Mouse (Mus musculus) spleen, adult 12 weeks (tissue): ENCODE measurements around the gene Ctrc.

Source experiments
- DNase-seq: peaks from one replicate; pipeline ENCODE4 v3.0.0; 2022; ENCODE audit warnings: low spot score

Gene Ctrc

DNA sequence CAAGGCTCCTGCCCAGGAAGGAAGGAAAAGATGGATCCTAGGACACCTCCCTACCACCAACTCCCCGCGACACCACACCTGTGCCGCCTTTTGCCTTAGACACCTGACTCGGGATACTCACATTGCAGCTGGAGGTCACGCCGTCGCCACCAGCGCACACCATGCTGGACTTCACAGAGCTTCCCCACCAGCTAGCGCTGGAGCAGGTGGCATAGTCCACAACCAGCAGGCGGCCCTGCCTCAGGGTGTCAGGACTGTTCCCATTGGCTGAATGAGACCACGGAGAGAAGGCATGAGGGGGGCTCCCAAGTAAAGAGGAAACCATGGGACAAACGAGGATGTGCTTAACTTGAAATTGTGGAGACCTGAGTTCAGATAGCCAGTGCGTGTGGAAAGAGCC lies 27.3 kb downstream of the Ctrc start:
- DNase-seq, result no peak

DNA sequence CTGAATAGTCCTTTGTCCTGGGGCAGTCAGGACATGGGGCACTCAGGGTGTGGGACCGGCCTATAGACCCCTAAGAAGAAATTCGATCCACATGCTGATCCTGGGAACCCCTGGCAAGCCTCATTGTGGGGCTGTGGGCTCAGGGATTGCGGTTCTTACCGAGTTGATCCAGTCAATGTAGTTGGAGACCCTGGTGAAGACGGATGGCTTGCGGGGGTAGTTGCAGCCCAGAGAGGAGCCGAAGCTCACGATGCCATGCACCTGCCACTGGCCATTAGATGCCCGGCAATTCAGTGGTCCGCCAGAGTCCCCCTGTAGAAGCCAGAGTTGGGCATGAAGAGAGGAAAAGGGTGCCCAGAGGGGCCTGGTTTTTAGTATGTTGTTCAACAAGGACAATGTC lies 28.5 kb downstream of the Ctrc start:
- DNase-seq, result no peak

DNA sequence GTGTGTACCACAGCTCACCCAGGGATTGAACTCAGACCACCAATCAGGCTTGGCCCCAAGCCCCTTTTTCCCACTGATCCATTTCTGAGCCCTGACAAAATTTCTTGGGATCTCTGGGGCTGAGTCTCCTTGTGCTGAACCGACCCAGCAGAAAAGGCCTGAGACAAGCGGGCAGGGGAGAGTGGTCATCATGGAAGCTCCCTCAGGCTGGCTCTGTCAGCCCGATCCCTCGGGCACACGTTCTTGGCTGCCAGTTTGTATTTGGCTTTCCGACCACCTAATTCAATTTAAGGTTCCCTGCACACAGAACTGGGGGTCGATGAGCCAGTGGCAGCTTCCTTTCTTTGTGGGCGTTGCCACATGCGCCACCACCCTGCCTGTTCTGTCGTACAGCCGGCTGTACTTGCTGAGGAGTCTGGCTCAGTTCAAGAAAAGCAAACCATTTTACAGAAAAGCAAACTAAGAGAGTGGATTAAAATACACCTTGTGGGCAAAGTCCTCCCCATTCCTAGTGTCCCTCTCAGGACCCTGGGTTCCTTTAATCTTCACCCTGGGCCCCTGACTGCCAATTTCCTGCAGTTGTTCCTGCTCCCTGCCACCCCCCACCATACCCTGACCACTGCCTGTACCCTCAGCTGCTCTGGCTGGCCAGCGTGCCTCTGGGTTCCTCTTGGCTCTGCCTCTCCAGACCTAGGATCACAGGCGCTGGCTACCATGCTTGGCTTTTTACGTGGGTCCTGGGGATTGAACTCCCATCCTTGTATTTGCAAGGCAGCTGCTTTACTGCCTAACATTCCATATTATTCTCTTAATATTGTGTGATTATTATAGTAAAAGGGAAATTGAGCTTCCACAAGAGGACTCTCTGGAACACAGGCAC lies 29.1 kb downstream of the Ctrc start:
- DNase-seq, result no peak

DNA sequence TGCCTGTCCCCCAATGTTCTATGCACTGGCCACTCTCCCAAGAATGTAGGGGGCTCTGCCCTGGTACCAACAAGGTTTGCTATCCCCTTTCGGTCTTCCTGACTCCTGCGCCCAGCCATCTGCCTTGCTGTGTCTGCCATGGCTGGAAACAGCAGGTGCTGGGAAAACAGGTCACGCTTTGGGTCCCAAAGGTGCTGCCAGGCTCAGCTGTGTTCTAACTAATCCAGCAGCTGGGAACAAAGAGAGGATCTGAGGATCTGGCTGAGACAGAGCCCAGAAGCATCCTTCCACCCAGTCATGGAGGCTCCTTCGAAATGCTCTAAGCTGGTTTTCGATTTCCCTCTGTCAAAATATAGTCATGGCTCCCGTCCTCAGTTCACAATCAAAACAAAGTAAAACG lies 29.9 kb downstream of the Ctrc start:
- no peak for DNase-seq

DNA sequence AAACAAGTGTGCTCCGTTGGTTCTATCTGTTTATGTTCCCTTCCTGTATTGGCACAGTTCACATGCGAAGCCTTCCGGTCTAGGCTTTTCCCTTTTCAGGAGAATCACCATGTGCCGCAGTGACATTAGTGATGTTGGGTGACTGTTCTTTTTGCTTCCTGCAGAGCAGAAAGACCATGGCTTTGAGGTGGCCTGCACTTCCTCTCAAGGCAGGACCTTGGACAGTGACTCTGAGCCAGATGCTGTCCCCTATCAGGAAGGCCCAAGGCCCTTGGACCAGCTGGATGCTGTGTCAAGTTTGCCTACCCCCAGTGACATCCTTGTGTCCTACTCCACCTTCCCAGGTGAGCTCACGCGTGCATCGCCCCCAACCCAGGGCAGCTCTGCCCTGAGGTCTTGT lies 34.8 kb downstream of the Ctrc start:
- no peak for DNase-seq

DNA sequence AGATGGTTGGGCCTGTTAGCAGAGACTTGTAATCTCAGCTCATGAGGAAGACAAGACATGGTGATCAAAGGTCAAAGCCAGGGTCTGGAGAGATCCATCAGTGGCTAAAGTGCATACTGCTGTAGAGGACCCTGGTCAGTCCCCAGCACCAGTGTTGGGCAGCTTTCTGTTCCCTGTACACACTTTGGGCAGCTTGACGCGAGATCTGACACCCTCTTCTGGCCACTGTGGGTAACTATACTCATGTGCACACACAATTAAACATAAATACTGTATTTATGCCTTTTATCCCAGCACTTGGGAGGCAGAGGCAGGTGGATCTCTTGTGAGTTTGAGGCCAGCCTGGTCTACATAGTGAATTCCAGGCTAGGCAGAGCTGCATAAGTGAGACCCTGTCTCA lies 35.2 kb downstream of the Ctrc start:
- no peak for DNase-seq

DNA sequence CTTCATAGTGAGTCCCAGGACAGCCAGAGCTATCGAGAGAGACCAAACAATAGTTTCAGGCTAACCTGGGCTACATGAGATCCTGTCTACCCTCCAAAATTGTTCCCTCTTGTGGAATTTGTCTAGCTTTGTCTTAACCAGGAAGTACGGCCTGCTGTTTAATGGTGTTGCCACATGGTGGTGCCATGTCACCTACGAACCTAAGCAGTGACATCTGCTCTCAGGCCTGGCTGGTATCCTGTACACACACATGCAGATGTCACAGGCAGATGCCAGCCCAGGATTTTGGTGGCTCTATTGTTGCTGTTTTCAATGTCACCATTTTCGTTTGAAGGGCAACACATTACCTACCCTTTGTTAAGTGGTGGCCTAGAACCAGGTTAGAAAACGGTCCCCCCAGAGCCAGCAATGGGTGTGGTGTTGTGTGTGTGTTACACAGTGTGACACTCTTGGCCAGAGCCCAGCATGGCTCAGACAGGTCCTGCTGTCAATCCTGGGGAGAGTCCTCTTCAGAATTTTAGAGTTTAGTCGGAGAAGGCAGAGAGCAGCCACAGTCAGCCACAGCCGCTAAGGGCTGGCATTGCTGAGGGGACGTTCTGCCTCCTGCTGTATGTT lies 36.2 kb downstream of the Ctrc start:
- no peak for DNase-seq

DNA sequence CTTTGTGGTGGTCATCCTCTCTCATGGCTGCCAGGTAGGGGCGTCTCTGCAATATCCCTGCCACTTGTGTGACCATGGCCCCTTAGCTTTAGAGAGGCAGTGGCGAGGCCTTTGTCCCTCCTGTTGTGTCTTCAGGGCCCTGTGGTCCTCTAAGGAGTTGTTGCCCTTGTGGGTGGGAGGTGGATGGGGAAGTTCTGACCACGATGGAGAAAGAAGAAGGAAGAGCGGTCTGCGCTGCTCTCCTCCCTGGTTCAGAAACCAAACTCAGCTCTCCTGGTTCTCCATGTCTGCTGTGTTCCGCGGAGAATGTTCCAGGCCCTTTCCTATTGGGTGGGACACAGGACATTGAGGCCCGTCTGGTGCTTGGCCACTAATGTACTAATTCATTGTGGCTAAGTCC lies 40.3 kb downstream of the Ctrc start:
- DNase-seq, result no peak

DNA sequence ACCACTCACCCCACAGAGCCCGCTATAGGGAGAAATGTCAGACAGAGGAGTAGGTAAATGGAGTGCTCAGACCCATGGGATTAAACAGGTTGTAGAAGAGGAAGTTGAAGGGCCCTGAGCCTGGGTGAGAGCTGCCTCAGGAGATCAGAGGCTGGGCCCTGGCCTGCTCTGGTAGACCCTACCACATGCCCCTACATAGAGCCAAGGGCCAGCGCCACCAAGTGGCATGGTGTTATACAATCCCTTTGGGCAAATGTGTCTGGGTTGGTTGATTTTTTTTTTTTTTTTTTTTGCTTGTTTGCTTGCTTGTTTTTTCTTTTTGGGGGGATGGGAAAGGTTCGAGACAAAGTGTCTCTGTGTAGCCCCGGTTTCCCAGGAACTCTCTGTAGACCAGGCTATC lies 42.1 kb downstream of the Ctrc start:
- DNase-seq, result no peak

DNA sequence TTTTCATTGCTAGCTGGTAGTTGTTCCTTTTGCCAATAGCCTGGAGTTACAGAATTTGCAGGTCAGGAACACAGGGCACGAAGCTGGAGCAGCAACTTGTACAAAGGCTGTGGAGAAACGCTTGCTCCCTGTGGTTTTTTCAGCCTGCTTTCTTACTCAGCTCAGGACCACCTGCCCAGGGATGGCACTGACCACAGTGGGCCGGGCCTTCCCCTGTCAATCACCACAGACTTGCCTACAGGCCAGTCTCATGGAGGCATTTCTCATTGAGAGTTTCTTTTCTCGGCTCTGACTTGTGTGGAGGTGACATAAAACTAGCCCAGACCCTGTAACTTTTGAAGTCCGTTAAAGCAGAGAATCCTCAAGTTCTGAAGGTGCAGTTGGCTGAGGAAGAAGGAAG lies 48.6 kb downstream of the Ctrc start:
- no peak for DNase-seq

DNA sequence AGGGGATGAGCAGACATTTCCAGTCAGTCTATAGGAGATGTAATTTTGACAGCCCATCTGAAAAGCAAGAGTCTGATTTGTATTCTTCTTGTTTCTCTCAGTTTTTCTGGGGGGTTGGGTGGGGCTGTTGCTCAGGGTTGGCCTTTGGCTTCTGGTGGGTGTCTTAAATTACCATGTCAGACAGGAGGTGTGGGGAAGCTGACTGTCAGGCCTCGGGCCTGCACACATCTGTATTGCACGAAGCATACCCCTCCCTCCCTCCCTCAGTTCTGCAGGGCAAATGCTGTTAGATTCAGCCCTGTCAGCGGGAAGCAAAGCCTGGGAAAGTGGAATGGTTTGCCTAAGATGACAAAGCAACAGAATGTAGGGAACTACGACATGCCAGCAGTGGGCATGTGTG lies 49.2 kb downstream of the Ctrc start:
- no peak for DNase-seq

DNA sequence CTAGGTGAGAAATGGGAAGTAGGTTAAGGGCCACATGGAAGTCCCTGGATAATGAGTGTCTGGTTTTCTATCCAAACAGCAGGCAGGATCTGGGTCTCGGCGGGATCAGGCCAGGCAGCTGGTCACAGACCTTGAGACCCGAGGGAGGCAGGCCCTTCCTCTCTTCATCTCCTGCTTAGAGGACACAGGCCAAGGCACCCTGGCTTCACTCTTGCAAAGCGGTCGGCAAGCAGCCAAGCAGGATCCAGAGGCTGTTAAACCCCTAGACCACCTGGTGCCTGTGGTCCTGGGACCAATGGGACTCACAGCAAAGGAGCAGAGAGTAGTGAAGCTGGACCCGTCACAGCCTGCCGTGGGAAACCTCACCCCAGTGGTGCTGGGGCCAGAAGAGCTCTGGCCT lies 49.8 kb downstream of the Ctrc start:
- no peak for DNase-seq

DNA sequence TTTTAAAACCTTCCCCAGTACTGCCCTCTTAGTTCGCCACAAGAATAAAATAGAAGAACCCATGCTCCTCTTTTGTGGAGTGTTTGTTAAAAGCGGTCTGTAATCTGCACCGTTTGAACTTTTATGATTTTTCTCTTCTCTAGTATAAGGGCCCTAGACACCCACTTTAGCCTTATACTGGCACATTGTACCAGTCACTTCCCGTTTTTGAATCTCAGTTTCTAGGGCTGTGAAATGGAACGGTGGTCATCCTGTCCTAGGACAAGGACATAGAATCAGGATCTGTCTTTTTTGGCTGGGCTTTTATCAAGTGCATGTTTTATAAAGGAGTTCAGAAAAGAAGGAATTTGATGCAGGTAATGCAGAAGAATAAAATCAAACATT lies 52.0 kb downstream of the Ctrc start:
- no peak for DNase-seq

DNA sequence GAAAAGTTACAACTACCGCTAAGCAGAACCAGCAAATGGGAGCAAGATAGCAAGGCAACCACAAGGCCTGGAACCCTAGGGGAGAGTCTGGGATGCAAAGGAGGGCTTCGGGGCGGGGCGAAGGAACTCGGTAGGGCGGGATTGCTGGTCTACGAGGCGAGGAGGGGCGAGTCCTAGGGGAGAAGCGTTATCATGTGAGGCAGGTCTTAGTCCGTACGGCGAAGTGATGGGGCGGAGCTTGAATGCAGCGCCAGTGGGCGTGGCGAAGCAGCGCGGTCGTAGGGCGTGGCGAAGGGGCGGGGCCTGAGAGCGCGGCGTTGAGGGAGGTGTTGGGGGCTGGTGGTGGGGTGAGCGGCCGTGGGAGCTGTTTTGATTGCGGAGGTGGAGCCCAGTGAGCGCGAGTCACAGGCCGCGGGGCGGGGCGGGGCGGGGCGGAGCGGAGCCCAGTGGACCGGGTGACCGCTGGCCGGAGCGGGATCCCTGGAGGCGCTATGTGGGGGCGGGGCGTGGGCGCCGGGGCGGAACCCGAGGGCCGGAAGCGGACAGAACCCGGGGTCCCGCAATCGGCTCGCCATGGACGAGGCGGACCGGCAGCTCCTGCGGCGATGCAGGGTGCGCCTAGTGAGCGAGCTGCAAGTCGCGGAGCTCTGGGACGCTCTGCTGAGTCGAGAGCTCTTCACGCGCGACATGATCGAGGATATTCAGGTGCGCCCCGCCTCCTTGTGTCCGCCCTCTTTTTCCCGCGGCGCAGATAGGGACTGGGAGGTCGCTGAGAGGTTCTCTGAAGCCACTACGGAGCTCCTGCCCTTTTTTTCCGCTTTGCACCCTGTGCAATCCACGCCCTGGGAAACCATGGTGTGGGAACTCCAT lies 52.6 kb downstream of the Ctrc start, which contains the start of gene Casp9:
TSS of gene Casp9 (plus strand) at position 331 of the 870 bp plus-strand sequence.
- peak; percentile 98 for DNase-seq

DNA sequence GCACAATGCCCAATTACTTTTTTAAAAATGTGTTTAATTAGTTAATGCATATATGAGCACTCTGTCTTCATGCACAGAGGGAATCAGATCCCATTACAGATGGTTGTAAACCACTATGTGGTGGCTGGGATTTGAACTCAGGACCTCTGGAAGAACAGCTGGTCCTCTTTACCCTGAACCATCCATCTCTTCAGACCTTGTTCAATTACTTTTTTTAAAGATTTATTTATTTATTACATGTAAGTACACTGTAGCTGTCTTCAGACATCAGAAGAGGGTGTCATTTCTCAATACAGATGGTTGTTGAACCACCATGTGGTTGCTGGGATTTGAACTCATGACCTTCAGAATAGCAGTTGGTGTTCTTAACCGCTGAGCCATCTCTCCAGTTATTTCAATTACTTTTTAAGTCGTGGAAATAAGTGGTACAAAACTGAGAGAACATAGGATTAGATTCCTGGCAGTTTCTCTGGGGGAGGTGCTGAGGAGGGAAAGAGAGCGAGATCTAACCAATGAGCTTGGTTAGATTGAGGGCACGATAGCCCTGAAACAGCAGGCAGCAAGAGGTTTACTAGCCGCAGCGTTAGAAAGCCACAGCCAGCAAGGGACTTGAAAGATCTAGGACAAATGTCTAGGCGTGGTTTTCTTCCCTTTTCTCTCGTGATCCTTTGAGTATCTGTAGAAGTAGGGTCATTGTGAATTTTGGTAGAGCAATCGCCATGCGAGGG lies 53.4 kb downstream of the Ctrc start:
- DNase-seq, result no peak

DNA sequence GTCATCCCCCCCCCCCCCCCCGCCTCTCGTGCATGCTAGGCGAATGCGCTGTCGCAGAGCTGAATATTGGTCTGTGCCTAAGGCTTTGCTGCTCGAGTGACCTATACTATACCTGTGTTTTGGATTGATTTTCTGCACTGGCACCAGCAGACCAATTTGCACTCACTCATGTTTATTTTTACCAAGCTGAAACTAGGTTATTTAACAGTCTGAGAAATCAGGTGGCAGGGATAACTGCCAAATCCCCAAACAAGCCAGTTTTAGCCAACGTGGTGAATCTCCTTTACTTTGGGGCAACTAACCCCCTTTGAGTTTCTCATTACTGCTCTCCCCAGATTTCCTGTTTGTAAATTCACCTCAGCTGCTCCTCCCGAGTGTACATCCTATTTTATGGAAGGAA lies 54.2 kb downstream of the Ctrc start:
- no peak for DNase-seq

DNA sequence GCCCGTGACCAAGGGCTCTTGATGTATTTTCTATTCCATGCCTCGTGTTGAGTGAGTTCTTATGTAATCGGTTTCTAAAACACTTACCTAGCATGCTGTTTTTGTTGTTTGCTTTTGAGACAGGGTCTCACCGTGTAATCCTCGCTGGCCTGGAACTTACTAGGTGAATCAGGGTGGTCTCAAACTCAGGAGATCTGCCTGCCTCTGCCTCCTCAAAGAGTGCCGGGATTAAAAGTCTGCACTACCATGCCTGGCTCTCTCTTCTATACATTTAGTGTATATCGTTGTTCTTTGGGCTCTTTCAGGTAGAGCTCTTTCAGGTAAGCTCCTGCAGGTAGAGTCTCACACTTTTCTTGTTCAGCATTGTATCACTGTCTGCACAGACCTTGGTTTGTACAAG lies 54.7 kb downstream of the Ctrc start:
- no peak for DNase-seq

DNA sequence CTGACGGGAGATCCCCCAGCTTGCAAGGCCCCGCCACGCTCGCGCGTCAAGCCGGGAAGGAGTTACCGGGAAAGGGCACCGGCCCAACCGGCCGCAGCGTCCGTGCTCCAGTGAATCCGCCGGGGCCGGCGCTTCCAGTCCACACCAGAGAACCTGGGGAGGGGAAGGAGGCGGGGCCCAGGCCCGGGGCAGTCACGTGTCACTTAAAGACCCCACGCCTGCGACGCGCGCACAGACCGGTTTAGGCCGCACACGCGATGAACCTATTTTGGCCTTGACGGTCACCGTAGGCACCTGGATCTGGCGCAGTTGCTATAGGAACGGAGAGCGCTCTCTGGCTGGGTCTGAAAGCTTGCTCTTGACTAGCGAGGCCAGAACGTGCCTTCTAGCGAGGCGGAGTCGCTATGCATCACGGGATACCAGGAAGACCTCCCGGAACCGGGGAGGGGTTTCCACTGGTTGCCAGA lies 55.6 kb downstream of the Ctrc start, which contains the start of gene Dnajc16:
TSS of gene Dnajc16 (minus strand) at position 408 of the 467 bp plus-strand sequence.
- DNase-seq, result peak; percentile 91

DNA sequence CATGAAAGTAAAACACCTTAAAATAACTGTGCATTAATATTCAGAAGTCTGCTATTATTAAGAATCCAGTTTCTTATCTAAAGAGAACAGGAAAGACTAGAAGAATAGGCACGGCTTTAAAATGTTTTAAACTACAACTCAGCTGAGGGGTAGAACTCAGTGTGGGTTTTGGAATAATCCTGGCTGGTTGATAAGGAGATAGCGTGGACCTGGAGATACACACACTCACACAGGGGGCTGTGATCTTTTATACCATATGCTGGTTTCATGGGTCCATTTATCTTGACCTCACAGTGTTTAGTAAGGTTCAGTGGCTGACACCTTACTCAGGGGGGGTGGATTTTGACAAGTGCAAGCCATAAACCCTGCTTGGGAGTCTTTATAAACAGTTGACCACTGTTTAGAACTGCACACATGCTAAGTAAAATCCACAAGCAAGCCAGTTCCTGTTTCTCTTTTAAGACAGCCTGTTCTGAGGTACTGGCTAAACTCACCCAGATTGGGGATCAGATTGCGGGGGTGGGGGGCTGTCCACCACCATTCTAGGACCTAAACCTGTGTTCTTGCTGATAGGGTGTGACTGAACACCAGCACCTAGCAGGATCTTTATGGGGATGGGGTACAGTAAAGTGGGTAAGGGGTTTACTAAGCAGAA lies 56.5 kb downstream of the Ctrc start:
- DNase-seq, result no peak

DNA sequence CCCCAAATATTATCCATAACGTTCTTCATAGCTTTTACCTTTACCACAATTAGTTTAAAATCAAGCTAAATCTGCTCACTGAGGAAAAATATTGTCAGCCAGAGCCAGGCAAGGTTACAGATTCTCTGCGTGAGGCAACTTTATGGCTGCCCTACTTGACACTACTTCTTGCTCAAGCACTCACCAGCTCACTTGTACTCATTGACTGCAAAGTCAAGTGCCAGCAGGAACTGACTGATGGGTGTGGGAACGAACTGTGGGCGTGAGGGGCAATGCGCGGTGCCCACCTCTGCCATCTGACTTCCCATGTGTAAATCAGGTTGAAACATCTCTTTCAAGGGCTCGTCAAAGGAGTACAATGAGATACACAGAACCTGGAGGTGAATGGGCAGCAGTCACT lies 58.7 kb downstream of the Ctrc start:
- no peak for DNase-seq

DNA sequence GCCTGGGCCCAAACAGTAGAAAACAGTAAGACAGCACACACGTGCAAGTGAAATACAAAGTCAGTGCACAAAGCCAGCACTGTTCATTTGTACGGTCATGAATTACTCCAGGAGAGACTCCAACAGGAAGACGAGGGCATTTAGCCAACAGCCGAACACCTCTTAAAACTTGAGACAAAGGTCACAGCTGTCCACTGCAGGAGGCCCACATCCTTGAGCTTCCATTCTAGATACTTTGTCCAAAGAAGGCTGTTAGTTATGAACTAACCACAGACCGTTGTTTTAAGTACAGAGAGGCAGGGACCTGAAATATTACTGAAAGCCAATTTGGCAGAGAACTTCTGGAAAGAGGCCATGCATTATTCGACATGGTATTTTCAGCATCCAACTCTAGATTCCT lies 59.1 kb downstream of the Ctrc start:
- no peak for DNase-seq
